Mouse (Mus musculus): Measurements from ENCODE around the gene Ugt8a. TPM values are rescaled to one million over a fixed set of nuclear protein-coding genes. Genes with fewer than 3 reads are reported as not detected.

The Ugt8a gene
- 0.30 and 0.32 TPM in 2 replicates for polyA plus RNA-seq (2015; fragmentation: Nextera tagmentation; extraction: Ambion mirVana)

DNA sequence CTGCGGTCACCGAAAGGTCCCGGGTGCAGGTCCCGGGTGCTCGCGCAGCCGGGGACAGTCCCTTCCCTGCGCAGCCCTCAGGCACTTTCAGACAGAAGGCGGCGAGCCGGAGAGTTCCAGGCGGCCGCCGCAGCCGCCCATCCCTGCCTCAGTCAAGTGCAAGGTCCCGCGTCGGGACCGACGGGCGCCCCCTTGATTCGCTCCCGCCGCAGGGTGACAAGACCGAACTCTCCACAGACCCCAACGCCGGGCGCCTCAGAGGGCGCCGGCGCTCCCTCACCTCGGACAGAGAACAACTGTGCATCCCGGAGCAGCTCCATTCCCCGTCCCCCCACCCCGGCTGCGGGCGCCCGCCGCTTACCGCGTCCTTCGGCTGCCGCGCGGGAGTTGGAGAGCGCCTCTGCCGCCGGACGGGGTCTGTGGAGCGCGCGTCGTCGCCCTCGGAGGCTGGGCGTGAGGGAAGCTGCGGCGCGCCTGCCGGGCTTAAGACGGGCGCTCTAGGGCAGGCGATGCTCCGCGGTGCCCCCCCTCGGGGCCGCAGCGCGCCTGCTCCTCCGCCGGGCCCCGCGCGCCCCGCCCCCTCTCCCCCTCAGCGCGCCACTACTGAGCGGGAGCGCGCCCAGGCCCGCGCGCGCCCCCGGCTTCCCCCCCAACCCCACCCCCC is at the start of gene Ugt8a:
Gene Ugt8a (minus strand): TSS at position 528 of the 664 bp plus-strand sequence.
- Histone ChIP-seq H3K27me3 (ENCODE audit: control insufficient read depth, insufficient read depth, low read length) (peaks cover 30% of the 10 kb centered on the region), H3K4me2 (ENCODE audit: low read depth, low read length) (peak within 1 kb of the TSS; percentile 81), H3K36me3 (ENCODE audit: control insufficient read depth, insufficient read depth) (no peaks in the 10 kb centered on the region), H3K4me3 (ENCODE audit: low read length) (peak within 1 kb of the TSS; percentile 61), H3K4me1 (ENCODE audit: control insufficient read depth, insufficient read depth, low read length) (peaks cover 3% of the 10 kb centered on the region; the same call in 1 of the 2 replicates), H3K9me3 (replicated peaks; ENCODE audit: control insufficient read depth, low read length) (no peaks in the 10 kb centered on the region), H3K9ac (ENCODE audit: low read length) (no peak within 1 kb of the TSS; the same call in 1 of the 2 replicates), H3K27ac (ENCODE audit: low read length) (no peak within 1 kb of the TSS)
- under 1% methylated on average over 58 of the region's 85 CpGs for WGBS
- peak; percentile 77 for ATAC-seq (replicated peaks; ENCODE audit: extremely low read depth, insufficient read depth, low FRiP score)

DNA sequence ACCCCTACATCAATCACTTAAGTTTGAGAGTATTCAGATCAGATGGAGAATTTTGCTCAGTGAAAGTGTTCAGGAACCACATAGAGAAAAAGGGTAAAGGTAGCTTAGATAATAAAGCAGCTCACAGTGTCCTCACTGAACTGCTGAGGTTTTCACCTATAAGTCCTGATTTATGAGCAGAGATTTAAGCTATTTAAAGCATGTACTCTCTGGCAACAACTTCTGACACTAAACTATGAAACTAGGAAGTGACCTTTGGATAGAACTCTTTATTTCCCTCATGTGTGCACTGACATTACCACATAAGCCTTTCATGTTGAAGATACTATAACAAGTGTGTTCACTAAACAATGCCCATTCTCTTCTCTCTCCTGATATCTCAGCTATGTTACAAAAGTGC is 48.2 kb upstream of the Ugt8a start:
- Histone ChIP-seq H3K36me3 (ENCODE audit: control insufficient read depth, insufficient read depth) (no peaks in the 10 kb centered on the region), H3K4me3 (ENCODE audit: low read length) (no peak overlapping the region), H3K9me3 (replicated peaks; ENCODE audit: control insufficient read depth, low read length) (no peaks in the 10 kb centered on the region), H3K27ac (ENCODE audit: low read length) (no peak overlapping the region), H3K27me3 (ENCODE audit: control insufficient read depth, insufficient read depth, low read length) (no peaks in the 10 kb centered on the region), H3K9ac (ENCODE audit: low read length) (no peak overlapping the region), H3K4me1 (ENCODE audit: control insufficient read depth, insufficient read depth, low read length) (no peaks in the 10 kb centered on the region), H3K4me2 (ENCODE audit: low read depth, low read length) (no peak overlapping the region)
- ATAC-seq (replicated peaks; ENCODE audit: extremely low read depth, insufficient read depth, low FRiP score): no peak

DNA sequence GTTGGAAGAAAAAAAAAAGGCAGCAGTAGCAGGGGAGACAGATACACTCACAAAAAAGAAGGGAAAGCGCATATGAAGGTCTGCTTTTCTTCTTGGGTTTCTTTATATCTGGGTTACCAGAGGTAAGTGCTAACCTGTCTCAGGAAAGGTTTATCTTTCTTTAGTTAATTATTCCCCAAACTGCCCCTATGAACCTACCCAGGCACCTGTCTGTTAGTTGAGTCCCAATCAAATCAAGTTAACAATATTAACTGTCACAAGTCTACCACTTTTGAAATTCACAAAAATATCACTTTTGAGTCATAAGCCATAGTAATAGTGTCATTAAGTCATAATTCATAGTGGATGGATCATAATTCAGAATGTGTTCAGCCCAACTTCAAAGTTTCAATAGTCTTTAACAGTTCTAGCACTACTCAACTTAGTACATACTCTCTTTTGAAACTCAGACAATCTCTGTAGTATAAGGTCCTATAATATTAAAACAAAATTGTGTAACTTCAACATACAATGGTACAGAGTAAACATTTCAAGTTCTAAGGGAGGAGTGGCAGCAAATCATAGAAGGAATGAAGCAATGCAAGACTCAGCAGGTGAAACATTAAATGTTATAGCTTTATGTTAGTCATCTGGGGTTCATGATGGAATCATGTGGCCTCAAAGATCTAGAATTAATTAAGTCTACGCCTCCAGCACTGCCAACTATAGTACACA is 45.4 kb upstream of the Ugt8a start:
- H3K9me3 ChIP-seq (replicated peaks; ENCODE audit: control insufficient read depth, low read length): no peaks in the 10 kb centered on the region
- H3K9ac ChIP-seq (ENCODE audit: low read length): no peak overlapping the region
- no peak overlapping the region for H3K4me3 ChIP-seq (ENCODE audit: low read length)
- no peaks in the 10 kb centered on the region for H3K36me3 ChIP-seq (ENCODE audit: control insufficient read depth, insufficient read depth)
- 69% methylated on average over 2 of the region's 2 CpGs for WGBS
- H3K4me1 ChIP-seq (ENCODE audit: control insufficient read depth, insufficient read depth, low read length): no peaks in the 10 kb centered on the region
- no peak overlapping the region for H3K27ac ChIP-seq (ENCODE audit: low read length)
- ATAC-seq (replicated peaks; ENCODE audit: extremely low read depth, insufficient read depth, low FRiP score): no peak
- no peak overlapping the region for H3K4me2 ChIP-seq (ENCODE audit: low read depth, low read length)
- H3K27me3 ChIP-seq (ENCODE audit: control insufficient read depth, insufficient read depth, low read length): no peaks in the 10 kb centered on the region

DNA sequence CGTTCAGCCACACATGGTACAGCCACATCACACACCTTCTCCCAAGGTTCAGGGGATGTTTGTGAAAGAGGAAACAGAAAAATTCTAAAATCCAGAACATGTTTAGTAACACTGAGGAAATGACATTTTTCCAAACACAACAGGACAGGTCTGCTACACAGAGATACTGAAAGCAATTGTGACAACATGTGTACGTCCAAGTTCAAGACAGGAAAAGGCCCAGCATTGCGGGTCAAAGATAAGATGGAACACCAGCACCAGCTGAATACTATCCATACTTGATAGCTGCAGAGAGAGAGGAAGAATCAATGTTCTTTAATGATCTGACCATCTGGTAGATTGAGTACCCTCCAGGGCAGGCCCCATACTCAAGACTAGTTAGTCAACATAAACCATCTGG is 41.1 kb upstream of the Ugt8a start:
- H3K9ac ChIP-seq (ENCODE audit: low read length): no peak overlapping the region
- H3K4me2 ChIP-seq (ENCODE audit: low read depth, low read length): no peak overlapping the region
- 57% methylated on average over 3 of the region's 3 CpGs for WGBS
- no peaks in the 10 kb centered on the region for H3K36me3 ChIP-seq (ENCODE audit: control insufficient read depth, insufficient read depth)
- no peak; the same call in 1 of the 2 replicates for ATAC-seq (replicated peaks; ENCODE audit: extremely low read depth, insufficient read depth, low FRiP score)
- H3K27me3 ChIP-seq (ENCODE audit: control insufficient read depth, insufficient read depth, low read length): no peaks in the 10 kb centered on the region
- no peak overlapping the region for H3K4me3 ChIP-seq (ENCODE audit: low read length)
- H3K27ac ChIP-seq (ENCODE audit: low read length): no peak overlapping the region
- H3K9me3 ChIP-seq (replicated peaks; ENCODE audit: control insufficient read depth, low read length): no peaks in the 10 kb centered on the region
- H3K4me1 ChIP-seq (ENCODE audit: control insufficient read depth, insufficient read depth, low read length): no peaks in the 10 kb centered on the region

DNA sequence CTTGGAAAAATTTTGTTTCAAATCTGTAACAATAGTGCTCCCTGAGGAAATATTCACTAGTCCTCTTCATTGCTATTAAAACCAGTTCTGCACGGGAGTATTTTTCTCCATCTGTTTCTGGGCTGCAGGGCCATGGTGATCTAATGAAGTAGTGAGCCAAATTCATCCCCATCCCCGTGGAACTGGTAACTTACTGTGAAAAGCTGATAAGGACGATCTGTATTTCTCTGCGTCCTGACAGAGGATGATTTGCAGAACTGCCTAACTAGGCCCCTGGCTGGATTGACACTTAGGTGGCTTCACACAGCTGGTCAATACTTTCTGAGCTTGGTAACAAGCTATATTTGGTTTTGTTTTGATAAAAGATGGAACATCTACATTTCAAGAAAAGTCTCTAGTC is 37.5 kb upstream of the Ugt8a start:
- Histone ChIP-seq H3K27ac (ENCODE audit: low read length) (no peak overlapping the region), H3K4me1 (ENCODE audit: control insufficient read depth, insufficient read depth, low read length) (no peaks in the 10 kb centered on the region), H3K36me3 (ENCODE audit: control insufficient read depth, insufficient read depth) (no peaks in the 10 kb centered on the region), H3K27me3 (ENCODE audit: control insufficient read depth, insufficient read depth, low read length) (no peaks in the 10 kb centered on the region), H3K4me3 (ENCODE audit: low read length) (no peak overlapping the region), H3K4me2 (ENCODE audit: low read depth, low read length) (no peak overlapping the region), H3K9ac (ENCODE audit: low read length) (no peak overlapping the region), H3K9me3 (replicated peaks; ENCODE audit: control insufficient read depth, low read length) (no peaks in the 10 kb centered on the region)
- no peak for ATAC-seq (replicated peaks; ENCODE audit: extremely low read depth, insufficient read depth, low FRiP score)
- 39% methylated on average over 4 of the region's 4 CpGs for WGBS

DNA sequence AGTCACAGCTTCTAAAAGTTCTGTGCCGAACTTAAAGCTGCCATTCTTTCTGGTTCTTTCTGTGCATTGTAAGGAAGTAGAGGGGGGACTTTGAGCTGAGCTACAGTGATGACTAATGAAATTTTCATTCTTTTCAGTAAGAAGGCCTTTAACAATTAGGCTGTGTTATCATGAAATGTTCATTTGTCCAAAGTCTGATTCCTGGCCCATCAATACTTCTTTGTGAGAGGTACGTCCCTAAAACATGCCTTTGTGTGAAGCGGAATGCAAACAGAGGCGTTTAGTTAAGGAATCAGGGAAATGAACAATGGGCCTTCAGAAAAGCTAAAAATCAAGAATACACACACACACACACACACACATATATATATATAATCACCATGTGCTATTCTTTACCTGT is 31.0 kb upstream of the Ugt8a start:
- Histone ChIP-seq H3K4me2 (ENCODE audit: low read depth, low read length) (no peak overlapping the region), H3K27ac (ENCODE audit: low read length) (no peak overlapping the region), H3K27me3 (ENCODE audit: control insufficient read depth, insufficient read depth, low read length) (no peaks in the 10 kb centered on the region), H3K9me3 (replicated peaks; ENCODE audit: control insufficient read depth, low read length) (no peaks in the 10 kb centered on the region), H3K4me1 (ENCODE audit: control insufficient read depth, insufficient read depth, low read length) (no peaks in the 10 kb centered on the region), H3K9ac (ENCODE audit: low read length) (no peak overlapping the region), H3K36me3 (ENCODE audit: control insufficient read depth, insufficient read depth) (no peaks in the 10 kb centered on the region), H3K4me3 (ENCODE audit: low read length) (no peak overlapping the region)
- WGBS: 81% methylated on average over 4 of the region's 4 CpGs
- no peak for ATAC-seq (replicated peaks; ENCODE audit: extremely low read depth, insufficient read depth, low FRiP score)

DNA sequence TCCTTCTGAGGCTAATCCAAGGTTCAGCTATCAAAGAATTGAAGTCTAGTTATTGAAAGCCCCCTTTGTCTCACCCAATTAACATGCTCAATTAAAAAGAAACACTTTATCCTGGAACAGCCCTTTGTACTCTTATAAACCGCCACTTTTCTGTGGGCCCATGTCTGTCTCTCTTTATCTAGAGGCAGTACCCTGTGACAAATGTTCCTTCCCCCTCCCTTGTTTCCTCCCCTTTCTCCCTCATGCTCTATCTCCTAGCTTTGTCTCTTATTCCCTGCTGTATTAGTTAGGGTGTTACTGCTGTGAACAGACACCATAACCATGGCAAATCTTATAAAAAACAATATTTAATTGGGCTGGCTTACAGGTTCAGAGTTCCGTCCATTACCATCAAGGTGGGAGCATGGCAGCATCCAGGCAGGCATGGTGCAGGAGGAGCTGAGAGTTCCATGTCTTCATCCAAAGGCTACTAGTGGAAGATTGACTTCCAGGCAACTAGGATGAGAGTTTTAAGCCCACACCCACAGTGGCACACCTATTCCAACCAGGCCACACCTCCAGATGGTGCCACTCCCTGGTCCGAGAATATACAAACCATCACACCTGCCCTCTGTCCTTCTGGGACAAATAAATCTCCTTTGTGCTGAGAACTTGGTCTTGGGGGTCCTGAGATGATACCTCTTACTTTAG is 17.9 kb upstream of the Ugt8a start:
- H3K4me3 ChIP-seq (ENCODE audit: low read length): no peak overlapping the region
- H3K9ac ChIP-seq (ENCODE audit: low read length): no peak overlapping the region
- H3K27ac ChIP-seq (ENCODE audit: low read length): no peak overlapping the region
- no peaks in the 10 kb centered on the region for H3K36me3 ChIP-seq (ENCODE audit: control insufficient read depth, insufficient read depth)
- ATAC-seq (replicated peaks; ENCODE audit: extremely low read depth, insufficient read depth, low FRiP score): no peak
- H3K27me3 ChIP-seq (ENCODE audit: control insufficient read depth, insufficient read depth, low read length): no peaks in the 10 kb centered on the region
- WGBS: 63% methylated on average over 3 of the region's 3 CpGs
- no peaks in the 10 kb centered on the region for H3K9me3 ChIP-seq (replicated peaks; ENCODE audit: control insufficient read depth, low read length)
- H3K4me2 ChIP-seq (ENCODE audit: low read depth, low read length): no peak overlapping the region
- H3K4me1 ChIP-seq (ENCODE audit: control insufficient read depth, insufficient read depth, low read length): no peaks in the 10 kb centered on the region

DNA sequence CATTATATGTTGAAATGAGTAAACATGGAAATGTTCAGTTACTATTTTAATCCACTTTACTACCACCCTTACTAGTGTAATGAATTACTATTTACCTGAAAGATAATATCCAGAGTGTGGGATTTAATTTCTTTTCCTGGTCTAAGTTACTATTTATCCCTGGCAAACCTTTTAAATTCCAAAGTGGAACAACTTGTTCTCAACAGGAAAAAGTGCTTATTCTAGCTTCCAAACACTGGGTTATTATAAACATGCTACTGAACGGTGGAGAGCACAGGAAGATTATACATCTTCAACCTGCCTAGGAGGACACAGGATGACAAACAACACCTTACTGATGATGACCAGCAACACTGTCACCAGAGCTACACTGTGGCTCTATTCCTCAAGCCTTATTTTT is 16.5 kb upstream of the Ugt8a start:
- H3K9ac ChIP-seq (ENCODE audit: low read length): no peak overlapping the region
- no peak overlapping the region for H3K27ac ChIP-seq (ENCODE audit: low read length)
- no peaks in the 10 kb centered on the region for H3K9me3 ChIP-seq (replicated peaks; ENCODE audit: control insufficient read depth, low read length)
- no peaks in the 10 kb centered on the region for H3K4me1 ChIP-seq (ENCODE audit: control insufficient read depth, insufficient read depth, low read length)
- no peak overlapping the region for H3K4me2 ChIP-seq (ENCODE audit: low read depth, low read length)
- no peak for ATAC-seq (replicated peaks; ENCODE audit: extremely low read depth, insufficient read depth, low FRiP score)
- WGBS: 70% methylated on average over 1 of the region's 1 CpGs
- no peaks in the 10 kb centered on the region for H3K36me3 ChIP-seq (ENCODE audit: control insufficient read depth, insufficient read depth)
- H3K4me3 ChIP-seq (ENCODE audit: low read length): no peak overlapping the region
- H3K27me3 ChIP-seq (ENCODE audit: control insufficient read depth, insufficient read depth, low read length): no peaks in the 10 kb centered on the region

DNA sequence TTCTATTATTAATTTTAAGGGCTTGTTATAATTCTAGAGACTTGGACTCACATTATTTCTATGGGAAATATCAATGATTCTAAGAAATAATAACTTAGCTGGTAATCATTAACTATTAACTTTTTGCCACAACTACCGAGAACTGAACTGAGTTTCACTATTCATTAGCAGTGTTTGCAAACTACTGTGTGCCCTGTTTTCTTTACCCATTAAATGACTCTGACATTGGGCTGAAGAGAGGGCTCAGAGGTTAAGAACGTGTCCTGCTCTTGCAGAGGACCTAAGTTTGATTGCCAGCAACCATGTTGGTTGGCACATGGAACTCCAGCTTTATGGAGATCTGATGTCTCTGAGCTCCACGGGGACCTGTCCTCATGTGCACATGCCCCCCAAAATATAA is 2.4 kb upstream of the Ugt8a start:
- Histone ChIP-seq H3K4me2 (ENCODE audit: low read depth, low read length) (no peak overlapping the region), H3K9me3 (replicated peaks; ENCODE audit: control insufficient read depth, low read length) (no peaks in the 10 kb centered on the region), H3K27me3 (ENCODE audit: control insufficient read depth, insufficient read depth, low read length) (peaks cover 29% of the 10 kb centered on the region), H3K4me1 (ENCODE audit: control insufficient read depth, insufficient read depth, low read length) (peaks cover 3% of the 10 kb centered on the region; the same call in 1 of the 2 replicates), H3K27ac (ENCODE audit: low read length) (no peak overlapping the region), H3K36me3 (ENCODE audit: control insufficient read depth, insufficient read depth) (no peaks in the 10 kb centered on the region), H3K4me3 (ENCODE audit: low read length) (no peak overlapping the region), H3K9ac (ENCODE audit: low read length) (no peak overlapping the region)
- WGBS: 57% methylated on average over 3 of the region's 3 CpGs
- no peak for ATAC-seq (replicated peaks; ENCODE audit: extremely low read depth, insufficient read depth, low FRiP score)
